Mouse (Mus musculus) heart, embryonic 11.5 days (tissue): Measurements from ENCODE around the gene Nptn. TPM values are rescaled to one million over a fixed set of nuclear protein-coding genes. Genes with fewer than 3 reads are reported as not detected.

Experiments
- ATAC-seq: fragments of 200-750 bp; cut with Nextera tagmentation; replicated peaks from 2 replicates; pipeline ENCODE4 v1.8.0; 2017; ENCODE audit warnings: moderate library complexity; ENCODE audit not compliant: insufficient number of reproducible peaks, low FRiP score, low TSS enrichment
- H3K27ac ChIP-seq: fragments of 300-500 bp; sonication (generic); 2 replicates; pipeline ENCODE4 v1.5.1; 2014; ENCODE audit warnings: mild to moderate bottlenecking, low read depth, low read length
- H3K27me3 ChIP-seq: fragments of 300-500 bp; sonication (generic); 2 replicates; pipeline ENCODE4 v1.6.1; 2014; ENCODE audit warnings: mild to moderate bottlenecking, low read length, mixed read lengths; ENCODE audit not compliant: control insufficient read depth, insufficient read depth
- H3K36me3 ChIP-seq: fragments of 300-500 bp; sonication (generic); 2 replicates; pipeline ENCODE4 v1.6.1; 2014; ENCODE audit warnings: mild to moderate bottlenecking, low read length, moderate library complexity, mixed read lengths; ENCODE audit not compliant: control insufficient read depth, insufficient read depth
- H3K4me1 ChIP-seq: fragments of 300-500 bp; sonication (generic); 2 replicates; pipeline ENCODE4 v1.6.1; 2014; ENCODE audit warnings: low read length; ENCODE audit not compliant: control insufficient read depth, insufficient read depth
- H3K4me2 ChIP-seq: fragments of 300-500 bp; sonication (generic); 2 replicates; pipeline ENCODE4 v1.6.1; 2014; ENCODE audit warnings: mild to moderate bottlenecking, moderate library complexity
- H3K4me3 ChIP-seq: fragments of 300-500 bp; sonication (generic); 2 replicates; pipeline ENCODE4 v1.5.1; 2014; ENCODE audit warnings: low read depth, low read length
- H3K9ac ChIP-seq: fragments of 300-500 bp; sonication (generic); 2 replicates; pipeline ENCODE4 v1.6.1; 2014; ENCODE audit warnings: mild to moderate bottlenecking, low read depth, low read length, moderate library complexity
- H3K9me3 ChIP-seq: fragments of 300-500 bp; sonication (generic); replicated peaks from 2 replicates; pipeline ENCODE4 v1.6.1; 2016; ENCODE audit warnings: low read length; ENCODE audit not compliant: control insufficient read depth
- WGBS: fragments of 180-500 bp; shearing (Covaris S2); extraction: QIAGEN DNeasy Blood & Tissue Kit; methylation state at CpG from one replicate; pipeline ENCODE4 v1.1.7; 2014; ENCODE audit not compliant: insufficient replicate concordance; 5-methylcytosine and 5-hydroxymethylcytosine counted together
- polyA plus RNA-seq: library from polyadenylated mRNA; unstranded; fragments of >200 nt; fragmentation: Nextera tagmentation; extraction: Ambion mirVana; gene quantifications from 2 replicates; pipeline ENCODE4 v1.2.1, GENCODE M21; 2014

Gene Nptn
- 127 and 134 TPM in 2 replicates for polyA plus RNA-seq

DNA sequence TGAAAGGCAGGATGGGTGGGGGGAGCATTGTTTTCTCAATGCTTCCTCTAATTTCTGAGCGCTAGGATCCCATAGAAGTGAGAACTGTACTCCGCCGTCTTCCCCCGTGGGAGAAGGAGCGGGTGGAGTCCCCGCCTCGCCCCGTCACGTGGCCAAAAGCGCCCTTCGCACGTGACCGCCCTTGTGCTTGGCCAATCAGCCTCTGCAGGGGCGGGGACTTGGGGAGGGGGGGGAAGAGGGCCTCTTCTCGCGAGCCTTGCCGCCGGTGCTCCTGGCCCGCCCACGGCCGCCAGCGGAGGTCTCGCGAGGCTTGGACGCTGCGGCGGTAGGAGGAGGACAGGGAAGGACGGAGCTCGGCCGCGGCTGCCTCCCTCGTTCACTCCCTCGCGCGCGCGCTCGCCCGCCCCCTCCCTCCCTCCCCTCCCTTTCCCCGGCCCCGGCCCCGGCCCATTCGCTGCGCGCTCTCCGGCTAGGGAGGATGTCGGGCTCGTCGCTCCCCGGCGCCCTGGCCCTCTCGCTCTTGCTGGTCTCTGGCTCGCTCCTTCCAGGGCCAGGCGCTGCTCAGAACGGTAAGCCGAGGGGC lies at the start of gene Nptn:
Gene Nptn (plus strand): TSS at position 283 of the 583 bp plus-strand sequence.
- H3K4me2 ChIP-seq = peak within 1 kb of the TSS; percentile 74
- peaks cover 9% of the 10 kb centered on the region for H3K4me1 ChIP-seq
- no peaks in the 10 kb centered on the region for H3K9me3 ChIP-seq
- peak; percentile 98 for ATAC-seq
- peak within 1 kb of the TSS; percentile 78 for H3K4me3 ChIP-seq
- no peaks in the 10 kb centered on the region for H3K36me3 ChIP-seq
- WGBS = under 1% methylated on average over 40 of the region's 56 CpGs
- peak within 1 kb of the TSS; percentile 94 for H3K27ac ChIP-seq
- peak within 1 kb of the TSS; percentile 90 for H3K9ac ChIP-seq
- no peaks in the 10 kb centered on the region for H3K27me3 ChIP-seq

DNA sequence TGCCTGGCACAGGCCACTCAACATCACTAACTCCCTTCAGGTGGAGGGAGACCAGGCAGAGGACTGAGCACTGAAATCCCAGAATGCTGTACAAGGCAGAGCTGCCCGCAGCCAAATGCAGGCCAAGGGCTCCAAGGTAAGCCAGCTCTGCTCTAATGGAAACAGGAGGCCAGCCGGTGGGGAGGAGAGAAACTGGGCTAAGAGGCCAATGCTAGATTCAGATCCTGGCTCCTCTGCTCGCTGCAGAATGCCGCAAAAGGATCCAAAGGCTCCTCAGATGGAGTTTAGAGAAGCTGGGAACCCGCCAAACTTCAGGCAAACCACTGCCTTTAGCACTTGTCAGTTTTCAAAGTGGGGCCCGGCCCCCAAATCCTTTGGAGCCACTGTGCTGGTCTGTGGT lies 48.7 kb upstream of the Nptn start:
- Histone ChIP-seq H3K27me3 (no peaks in the 10 kb centered on the region), H3K27ac (no peak overlapping the region), H3K4me3 (no peak overlapping the region), H3K9me3 (no peaks in the 10 kb centered on the region), H3K4me2 (no peak overlapping the region), H3K36me3 (0 out of 2 replicates have a peak, but pooled peaks cover 2% of the 10 kb centered on the region), H3K4me1 (no peaks in the 10 kb centered on the region), H3K9ac (no peak overlapping the region)
- WGBS = 79% methylated on average over 6 of the region's 6 CpGs
- ATAC-seq = no peak

DNA sequence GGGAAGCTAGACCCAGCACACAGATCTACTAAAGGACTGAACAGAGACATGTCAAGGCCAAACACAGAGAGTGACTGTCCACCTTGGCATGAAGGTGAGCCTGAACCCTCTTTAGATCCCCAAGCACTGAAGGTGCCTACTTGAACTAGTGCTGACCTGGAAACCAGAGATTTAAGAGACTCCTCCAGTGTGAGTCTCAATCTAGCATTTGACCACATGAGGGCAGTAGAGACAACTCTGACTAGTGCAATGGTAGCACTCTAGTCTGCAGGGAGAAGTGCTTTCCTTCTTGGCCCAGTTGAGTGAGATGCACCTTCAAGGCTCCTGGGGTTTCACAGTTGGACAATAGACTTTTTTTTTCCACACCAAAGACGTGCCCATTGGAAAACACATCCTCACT lies 47.3 kb upstream of the Nptn start:
- H3K27ac ChIP-seq = no peak overlapping the region
- H3K4me3 ChIP-seq = no peak overlapping the region
- peaks cover 9% of the 10 kb centered on the region; the same call in 1 of the 2 replicates for H3K36me3 ChIP-seq
- no peaks in the 10 kb centered on the region for H3K9me3 ChIP-seq
- no peaks in the 10 kb centered on the region for H3K4me1 ChIP-seq
- no peaks in the 10 kb centered on the region for H3K27me3 ChIP-seq
- no peak overlapping the region for H3K9ac ChIP-seq
- H3K4me2 ChIP-seq = no peak overlapping the region
- ATAC-seq = no peak
- 34% methylated on average over 1 of the region's 1 CpGs for whole genome bisulfite sequencing

DNA sequence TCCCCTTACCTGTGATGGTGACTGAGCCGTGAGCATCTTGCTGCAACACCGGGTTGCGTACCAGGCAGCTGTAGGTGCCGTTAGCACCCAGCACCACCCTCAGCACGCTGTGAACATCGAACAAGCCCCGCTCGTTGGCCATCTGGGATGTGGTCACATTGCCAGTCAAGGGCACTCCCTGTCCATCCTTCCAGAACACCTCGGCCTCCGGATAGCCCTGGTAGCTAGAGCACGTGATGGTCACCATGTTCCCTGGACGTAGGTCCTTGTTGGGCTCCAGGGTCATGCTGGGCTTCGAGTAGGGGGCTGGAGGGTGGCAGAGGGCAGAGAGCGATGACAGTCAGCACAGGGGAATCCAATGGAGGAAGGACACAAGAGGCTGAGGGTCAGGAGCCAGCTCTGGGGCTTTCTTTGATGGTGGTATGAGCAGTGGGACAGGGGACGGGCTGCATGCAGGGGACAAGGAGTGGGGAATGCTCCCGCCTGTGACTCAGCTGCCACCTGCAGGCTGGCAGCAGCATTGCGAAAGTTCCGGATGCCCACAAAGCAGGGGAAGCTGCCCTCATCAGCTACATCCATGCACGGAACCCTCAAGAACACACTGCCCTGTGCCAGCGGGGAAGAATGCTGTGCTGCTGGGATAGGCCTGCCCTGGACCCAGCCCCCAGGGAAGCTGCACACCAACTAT lies 46.4 kb upstream of the Nptn start:
- WGBS = 72% methylated on average over 20 of the region's 20 CpGs
- no peak overlapping the region for H3K4me2 ChIP-seq
- no peaks in the 10 kb centered on the region for H3K4me1 ChIP-seq
- H3K27me3 ChIP-seq = no peaks in the 10 kb centered on the region
- ATAC-seq = 0 out of 2 replicates have a peak, but pooled peaks have one; percentile 11
- H3K27ac ChIP-seq = no peak overlapping the region
- no peak overlapping the region for H3K4me3 ChIP-seq
- peaks cover 9% of the 10 kb centered on the region; the same call in 1 of the 2 replicates for H3K36me3 ChIP-seq
- H3K9me3 ChIP-seq = no peaks in the 10 kb centered on the region
- H3K9ac ChIP-seq = no peak overlapping the region

DNA sequence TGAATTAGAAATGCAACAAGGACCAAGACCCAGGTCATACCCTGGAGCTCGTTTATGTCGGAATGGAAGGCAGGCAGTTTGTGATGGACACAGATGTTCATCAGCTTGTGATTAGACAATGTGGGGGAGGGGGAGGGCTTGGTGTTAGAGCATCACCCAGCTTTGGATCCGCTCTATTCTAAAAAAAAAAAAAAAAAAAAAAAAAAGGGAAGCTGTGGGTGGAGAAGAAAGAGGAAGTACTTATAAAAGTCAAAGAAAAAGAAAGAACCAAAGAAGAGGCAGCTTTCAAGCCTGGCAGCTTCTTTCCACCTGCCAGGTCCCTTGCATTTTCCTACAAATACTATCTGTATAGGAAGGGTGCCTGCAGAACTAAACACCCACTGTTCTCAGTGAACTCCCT lies 44.3 kb upstream of the Nptn start:
- Histone ChIP-seq H3K9ac (no peak overlapping the region), H3K27me3 (no peaks in the 10 kb centered on the region), H3K4me3 (no peak overlapping the region), H3K4me2 (no peak overlapping the region), H3K9me3 (no peaks in the 10 kb centered on the region), H3K36me3 (peaks cover 9% of the 10 kb centered on the region; the same call in 1 of the 2 replicates), H3K4me1 (peaks cover 11% of the 10 kb centered on the region), H3K27ac (no peak overlapping the region)
- WGBS = 75% methylated on average over 3 of the region's 3 CpGs
- no peak for ATAC-seq

DNA sequence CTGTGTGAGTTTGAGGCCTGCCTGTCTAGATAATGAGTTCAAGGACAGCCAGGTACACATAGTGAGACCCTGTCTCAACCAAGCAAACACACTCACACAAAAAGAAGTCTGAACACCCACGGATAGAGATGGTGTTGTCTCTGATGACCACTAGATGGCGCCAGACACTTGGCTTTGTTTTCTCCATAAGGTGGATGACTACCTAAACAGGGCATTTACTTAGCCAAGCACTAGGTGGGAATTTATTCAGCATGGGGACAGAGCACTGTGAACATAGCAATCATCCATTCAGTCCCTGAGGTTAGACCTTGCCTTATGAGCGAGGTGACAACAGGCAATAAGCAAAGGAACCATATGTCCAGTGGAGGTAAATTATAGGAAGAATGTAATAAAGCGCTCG lies 42.2 kb upstream of the Nptn start:
- 49% methylated on average over 5 of the region's 5 CpGs for WGBS
- Histone ChIP-seq H3K4me3 (no peak overlapping the region), H3K27me3 (no peaks in the 10 kb centered on the region), H3K4me1 (peaks cover 11% of the 10 kb centered on the region), H3K9ac (no peak overlapping the region), H3K36me3 (peaks cover 9% of the 10 kb centered on the region; the same call in 1 of the 2 replicates), H3K9me3 (no peaks in the 10 kb centered on the region), H3K4me2 (no peak overlapping the region), H3K27ac (no peak overlapping the region)
- ATAC-seq = no peak

DNA sequence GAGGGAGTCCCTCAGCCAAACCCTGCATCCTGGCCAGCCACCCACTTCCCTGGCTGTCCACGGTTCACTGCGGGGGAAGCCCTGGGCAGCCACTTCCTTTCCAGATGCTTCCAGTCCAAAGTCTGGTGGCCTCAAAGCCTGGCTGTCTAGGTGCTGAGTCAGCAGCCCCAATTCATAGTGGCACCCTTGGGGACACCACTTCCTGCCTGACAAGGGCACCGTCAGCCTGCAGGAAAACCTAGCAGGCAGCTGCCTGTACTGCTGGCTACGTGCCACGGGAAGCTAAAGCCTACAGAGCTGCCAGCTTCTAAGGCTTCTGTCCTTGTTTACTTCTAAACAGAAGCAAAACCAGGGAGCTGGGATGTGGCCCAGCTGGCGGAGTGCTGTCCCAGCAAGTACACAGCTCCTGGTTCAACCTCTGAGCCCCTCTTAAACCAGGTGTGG lies 40.1 kb upstream of the Nptn start:
- Histone ChIP-seq H3K27ac (peak overlapping the region; percentile 31; the same call in 1 of the 2 replicates), H3K4me1 (peaks cover 11% of the 10 kb centered on the region), H3K4me3 (no peak overlapping the region), H3K27me3 (no peaks in the 10 kb centered on the region), H3K9ac (no peak overlapping the region), H3K4me2 (no peak overlapping the region), H3K9me3 (no peaks in the 10 kb centered on the region), H3K36me3 (peaks cover 9% of the 10 kb centered on the region; the same call in 1 of the 2 replicates)
- ATAC-seq = no peak
- WGBS = 48% methylated on average over 6 of the region's 6 CpGs

DNA sequence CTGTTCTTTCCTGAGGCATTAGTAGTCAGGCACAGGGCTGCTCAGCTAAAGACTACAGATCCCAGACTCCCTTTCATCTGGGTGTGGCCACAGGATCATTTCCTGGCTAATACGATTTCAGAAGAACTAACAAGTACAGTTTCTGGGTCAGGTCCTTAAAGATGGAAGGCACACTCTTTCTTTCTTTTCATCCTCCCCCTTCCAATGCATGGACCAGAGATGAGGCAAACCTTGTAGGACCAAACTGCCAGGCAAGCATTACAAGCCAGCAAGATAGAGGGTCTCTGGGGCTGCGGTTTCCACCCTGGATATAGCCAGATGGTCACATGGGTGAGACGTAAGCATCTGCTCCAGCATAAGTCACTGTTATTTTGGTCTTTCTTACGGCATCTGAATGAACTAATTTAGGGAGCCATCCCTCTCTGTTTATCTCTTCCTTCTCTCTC lies 37.1 kb upstream of the Nptn start:
- H3K36me3 ChIP-seq = no peaks in the 10 kb centered on the region
- no peaks in the 10 kb centered on the region for H3K27me3 ChIP-seq
- no peaks in the 10 kb centered on the region for H3K9me3 ChIP-seq
- ATAC-seq = no peak
- no peak overlapping the region for H3K27ac ChIP-seq
- H3K4me1 ChIP-seq = peaks cover 17% of the 10 kb centered on the region
- no peak overlapping the region for H3K9ac ChIP-seq
- peak overlapping the region; percentile 25; the same call in 1 of the 2 replicates for H3K4me2 ChIP-seq
- H3K4me3 ChIP-seq = no peak overlapping the region
- 37% methylated on average over 4 of the region's 4 CpGs for whole genome bisulfite sequencing
